Mouse (Mus musculus) kidney, adult 2 months (tissue): ENCODE data around the gene Zfp92. TPM values are rescaled to one million over a fixed set of nuclear protein-coding genes. Genes with fewer than 3 reads are reported as not detected.
"Not testable (repeated sequence)": the region's sequence is repeated elsewhere in the genome, so short reads cannot be mapped to it uniquely, and the experiment has no call there.

Experiments
- DNase-seq: peaks from one replicate; pipeline ENCODE4 v3.0.0; 2021
- H3K27ac ChIP-seq: fragments of 200-500 bp; 2 replicates; pipeline ENCODE4 v1.5.1; 2012; ENCODE audit warnings: low read depth, low read length, control low read depth, inconsistent platforms; ENCODE audit not compliant: insufficient read depth
- H3K27me3 ChIP-seq: fragments of 200-500 bp; replicated peaks from 2 replicates; pipeline ENCODE4 v1.6.1; 2012; ENCODE audit warnings: mild to moderate bottlenecking, moderate library complexity, low read length, inconsistent platforms; ENCODE audit not compliant: control insufficient read depth, insufficient read depth
- H3K36me3 ChIP-seq: fragments of 200-500 bp; 2 replicates; pipeline ENCODE4 v1.6.1; 2012; ENCODE audit warnings: mild to moderate bottlenecking, moderate library complexity, low read length, inconsistent platforms; ENCODE audit not compliant: control insufficient read depth, insufficient read depth
- H3K4me1 ChIP-seq: fragments of 200-500 bp; 2 replicates; pipeline ENCODE4 v1.6.1; 2011; ENCODE audit warnings: low read length; ENCODE audit not compliant: control insufficient read depth, insufficient read depth
- H3K4me3 ChIP-seq: fragments of 200-500 bp; 2 replicates; pipeline ENCODE4 v1.5.1; 2011; ENCODE audit warnings: mild to moderate bottlenecking, low read depth, low read length, control low read depth; ENCODE audit not compliant: insufficient read depth
- CTCF ChIP-seq: fragments of 200-500 bp; conservative IDR thresholded peaks from 2 replicates; pipeline ENCODE4 v1.5.1; 2011; ENCODE audit warnings: low read depth, mild to moderate bottlenecking, control low read depth, low read length, moderate library complexity, mixed read lengths; ENCODE audit not compliant: insufficient read depth, insufficient read length
- POLR2A ChIP-seq: fragments of 200-500 bp; IDR thresholded peaks from one replicate; pipeline ENCODE4 v1.6.1; 2011; ENCODE audit warnings: low read depth, low read length, control low read depth
- WGBS: fragments of 180-500 bp; shearing (Covaris S2); methylation state at CpG from one replicate; pipeline ENCODE4 v1.1.7; 2018; 5-methylcytosine and 5-hydroxymethylcytosine counted together
- polyA plus RNA-seq: library from polyadenylated mRNA; depleted of rRNA; stranded (reverse); fragments of >200 nt; gene quantifications from 2 replicates; pipeline ENCODE4 v1.2.3, GENCODE M21; 2012; rRNA removed

Gene Zfp92
- 0.06 TPM in 1 of 2 replicates, not detected in the other for polyA plus RNA-seq

GRCm38 (mm10) chrX:73410880-73411517 is at the start of gene Zfp92:
Zfp92 (plus strand) TSS chrX:73411096.
- 2% methylated on average over 20 of the region's 20 CpGs for WGBS
- Histone ChIP-seq H3K27me3 (no peaks in the 10 kb centered on the region), H3K36me3 (no peaks in the 10 kb centered on the region), H3K4me3 (no peak within 1 kb of the TSS), H3K27ac (no peak within 1 kb of the TSS), H3K4me1 (no peaks in the 10 kb centered on the region)
- DNase-seq: peak; percentile 44
- TF ChIP-seq CTCF: no peak
- no peak for TF ChIP-seq POLR2A

GRCm38 (mm10) chrX:73363291-73363690 is 47.6 kb upstream of the Zfp92 start:
- no peak overlapping the region for H3K27ac ChIP-seq
- TF ChIP-seq POLR2A: no peak
- TF ChIP-seq CTCF: no peak
- H3K4me3 ChIP-seq: no peak overlapping the region
- no peaks in the 10 kb centered on the region for H3K27me3 ChIP-seq
- no peaks in the 10 kb centered on the region for H3K36me3 ChIP-seq
- no peak for DNase-seq
- no peaks in the 10 kb centered on the region for H3K4me1 ChIP-seq

- Histone ChIP-seq H3K4me1 (no peaks in the 10 kb centered on the region), H3K4me3 (no peak overlapping the region), H3K27me3 (no peaks in the 10 kb centered on the region), H3K27ac (no peak overlapping the region), H3K36me3 (no peaks in the 10 kb centered on the region)
- WGBS: 72% methylated on average over 6 of the region's 6 CpGs
- TF ChIP-seq POLR2A: no peak
- no peak for TF ChIP-seq CTCF
- DNase-seq: no peak
Measured at GRCm38 (mm10) chrX:73384419-73384818, 26.5 kb upstream of the Zfp92 start.

- H3K36me3 ChIP-seq: no peaks in the 10 kb centered on the region
- no peak overlapping the region for H3K4me3 ChIP-seq
- DNase-seq: no peak
- H3K27me3 ChIP-seq: no peaks in the 10 kb centered on the region
- TF ChIP-seq POLR2A (no peak), CTCF (no peak)
- no peak overlapping the region for H3K27ac ChIP-seq
- WGBS: 11% methylated on average over 1 of the region's 1 CpGs
- no peaks in the 10 kb centered on the region for H3K4me1 ChIP-seq
Measured at GRCm38 (mm10) chrX:73384924-73385323, 26.0 kb upstream of the Zfp92 start.

GRCm38 (mm10) chrX:73391481-73391880 is 19.4 kb upstream of the Zfp92 start:
- 86% methylated on average over 4 of the region's 4 CpGs for WGBS
- Histone ChIP-seq H3K4me1 (no peaks in the 10 kb centered on the region), H3K36me3 (no peaks in the 10 kb centered on the region), H3K27me3 (no peaks in the 10 kb centered on the region), H3K4me3 (no peak overlapping the region), H3K27ac (no peak overlapping the region)
- no peak for DNase-seq
- TF ChIP-seq POLR2A (no peak), CTCF (no peak)

- Histone ChIP-seq H3K36me3 (no peaks in the 10 kb centered on the region), H3K27me3 (no peaks in the 10 kb centered on the region), H3K4me3 (no peak overlapping the region), H3K27ac (no peak overlapping the region), H3K4me1 (no peaks in the 10 kb centered on the region)
- TF ChIP-seq POLR2A (no peak), CTCF (no peak)
- WGBS: 100% methylated on average over 1 of the region's 1 CpGs
- DNase-seq: no peak
Measured at GRCm38 (mm10) chrX:73396446-73396845, 14.4 kb upstream of the Zfp92 start.

GRCm38 (mm10) chrX:73398636-73399035 is 12.3 kb upstream of the Zfp92 start, which contains the start of gene Gm18336:
Gm18336 (minus strand) TSS chrX:73398736.
- H3K4me3 ChIP-seq, H3K27me3 ChIP-seq, H3K36me3 ChIP-seq, H3K4me1 ChIP-seq, DNase-seq, H3K27ac ChIP-seq: not testable (repeated sequence)
- WGBS: 57% methylated on average over 1 of the region's 2 CpGs

- no peak for DNase-seq
- WGBS: 93% methylated on average over 20 of the region's 20 CpGs
- Histone ChIP-seq H3K27me3 (no peaks in the 10 kb centered on the region), H3K4me3 (no peak overlapping the region), H3K27ac (no peak overlapping the region), H3K36me3 (no peaks in the 10 kb centered on the region), H3K4me1 (no peaks in the 10 kb centered on the region)
- TF ChIP-seq POLR2A: no peak
- no peak for TF ChIP-seq CTCF
Measured at GRCm38 (mm10) chrX:73400951-73401350, 9.9 kb upstream of the Zfp92 start.
